Mouse (Mus musculus): ENCODE measurements at regions not wholly inside any gene's neighbourhood (a gene's known extent, or its start where the extent isn't known, plus 50 kb on each side); places are given as distances from the start of the nearest gene placed in this dataset.

DNA sequence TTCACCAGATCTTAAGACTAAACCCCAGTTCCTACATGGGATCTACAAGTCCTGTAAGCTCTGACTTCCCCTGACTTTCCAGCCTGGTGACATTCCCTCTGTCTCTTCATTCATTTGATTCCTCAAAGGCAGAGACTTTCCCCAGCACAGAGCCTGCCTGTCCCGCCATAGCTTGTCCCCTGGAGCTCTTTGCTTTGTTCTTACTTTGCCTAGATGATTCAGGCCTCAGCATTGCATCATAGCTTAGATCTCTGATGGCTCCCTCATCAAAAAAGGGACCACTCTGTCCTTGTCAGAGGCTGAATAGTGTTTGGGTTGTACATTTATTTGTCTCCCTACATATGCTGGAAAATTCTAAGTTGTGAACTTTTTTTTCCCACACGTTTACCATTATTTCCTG is 57.6 kb upstream of the Exoc6 start:
- no peak for DNase-seq (ENCODE audit: low read depth)

DNA sequence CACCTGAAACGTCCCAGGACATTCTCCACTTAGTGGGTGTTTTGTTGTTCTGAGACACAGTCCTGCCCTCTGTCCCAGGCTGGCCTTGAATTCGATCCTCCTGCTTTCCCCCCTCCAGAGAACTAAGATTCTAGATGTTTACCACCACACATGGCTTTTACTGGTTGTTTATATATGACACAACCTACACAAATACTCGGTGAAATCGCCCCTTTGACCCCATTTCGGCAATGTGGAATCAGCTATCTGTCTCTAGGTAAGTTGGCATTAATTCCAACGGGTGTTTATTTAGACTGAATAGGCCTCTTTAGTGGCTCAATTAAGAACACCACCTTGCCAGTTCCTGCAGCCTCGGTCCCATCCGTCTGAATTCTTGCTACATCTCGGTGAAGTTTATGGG is 56.8 kb upstream of the Exoc6 start:
- no peak for DNase-seq (ENCODE audit: low read depth)

GRCm38 (mm10) chr19:37493921-37494485 is 56.2 kb upstream of the Exoc6 start:
- DNase-seq (ENCODE audit: low read depth), result no peak

DNA sequence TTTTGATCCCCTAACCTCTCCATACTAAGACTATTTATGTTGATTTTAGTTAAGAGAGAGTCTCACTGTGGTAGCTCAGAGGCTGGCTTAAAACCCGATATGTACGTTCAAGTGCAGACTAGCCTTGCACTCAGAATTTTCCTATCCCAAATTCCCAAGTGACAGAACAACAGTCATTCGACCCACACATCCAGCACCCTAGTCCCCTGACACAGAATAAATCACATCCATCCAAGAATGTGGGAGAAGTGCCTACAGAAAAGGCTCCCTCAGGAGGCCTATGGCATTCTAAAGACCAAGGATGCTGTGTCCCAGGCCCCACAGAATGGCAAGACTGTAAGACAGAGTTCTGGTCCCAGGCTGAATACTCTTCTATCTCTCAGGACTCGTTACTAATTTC is 55.4 kb upstream of the Exoc6 start:
- DNase-seq (ENCODE audit: low read depth), result no peak

GRCm38 (mm10) chr19:37495319-37496270 is 54.6 kb upstream of the Exoc6 start:
- peak; percentile 80 for DNase-seq (ENCODE audit: low read depth)

GRCm38 (mm10) chr19:37496759-37497158 is 53.5 kb upstream of the Exoc6 start:
- no peak for DNase-seq (ENCODE audit: low read depth)

DNA sequence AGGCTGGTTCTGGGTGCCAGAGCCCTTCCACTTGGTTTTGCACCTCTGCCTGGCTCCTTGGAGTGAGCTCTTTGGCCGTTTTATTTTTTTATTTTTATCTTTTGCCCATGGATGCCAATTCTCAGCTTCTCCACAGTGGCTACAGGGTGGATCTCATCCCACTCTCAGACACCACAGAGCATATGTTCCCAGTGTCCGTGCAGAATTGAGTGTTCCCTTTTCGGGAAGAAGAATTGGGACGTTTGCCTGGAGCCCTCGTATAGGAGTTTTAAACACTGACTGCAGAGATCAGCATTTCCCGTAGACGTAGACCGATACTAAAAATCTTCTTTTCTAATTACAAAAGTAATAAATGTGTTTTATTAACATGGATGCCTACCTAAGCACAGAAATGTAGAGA is 53.1 kb upstream of the Exoc6 start:
- no peak for DNase-seq (ENCODE audit: low read depth)

GRCm38 (mm10) chr19:37498438-37498837 is 51.8 kb upstream of the Exoc6 start:
- no peak for DNase-seq (ENCODE audit: low read depth)
